Mouse (Mus musculus): ENCODE results near the gene Nfkbie.

Nfkbie gene

GRCm38 (mm10) chr17:45596631-45597396 is 41.3 kb downstream of the Nfkbie start:
- peak; percentile 94 for DNase-seq (ENCODE audit: low read depth, low spot score)

- DNase-seq (ENCODE audit: low read depth, low spot score), result peak; percentile 51
Observed at GRCm38 (mm10) chr17:45597787-45598186, 42.3 kb downstream of the Nfkbie start.

- DNase-seq (ENCODE audit: low read depth, low spot score), result no peak
Observed at GRCm38 (mm10) chr17:45598376-45598775, 42.9 kb downstream of the Nfkbie start.

GRCm38 (mm10) chr17:45598891-45599290 is 43.4 kb downstream of the Nfkbie start:
- no peak for DNase-seq (ENCODE audit: low read depth, low spot score)

- DNase-seq (ENCODE audit: low read depth, low spot score), result no peak
Observed at GRCm38 (mm10) chr17:45599446-45600242, 44.1 kb downstream of the Nfkbie start, which contains the start of gene Slc29a1. Gene Slc29a1, minus strand, starts transcription at chr17:45599606.

- DNase-seq (ENCODE audit: low read depth, low spot score), result no peak
Observed at GRCm38 (mm10) chr17:45600267-45600666, 44.8 kb downstream of the Nfkbie start.

- DNase-seq (ENCODE audit: low read depth, low spot score), result no peak
Observed at GRCm38 (mm10) chr17:45601325-45601724, 45.8 kb downstream of the Nfkbie start.

- no peak for DNase-seq (ENCODE audit: low read depth, low spot score)
Observed at GRCm38 (mm10) chr17:45601877-45602304, 46.4 kb downstream of the Nfkbie start, which contains the start of gene Mymx. Gene Mymx, minus strand, starts transcription at chr17:45602102.

- DNase-seq (ENCODE audit: low read depth, low spot score), result no peak
Observed at GRCm38 (mm10) chr17:45602984-45603383, 47.5 kb downstream of the Nfkbie start.

GRCm38 (mm10) chr17:45606992-45607879 is 51.7 kb downstream of the Nfkbie start:
- DNase-seq (ENCODE audit: low read depth, low spot score), result no peak

GRCm38 (mm10) chr17:45608396-45608795 is 52.9 kb downstream of the Nfkbie start:
- no peak for DNase-seq (ENCODE audit: low read depth, low spot score)

GRCm38 (mm10) chr17:45610144-45610866 is 54.8 kb downstream of the Nfkbie start:
- DNase-seq (ENCODE audit: low read depth, low spot score), result peak; percentile 65

- no peak for DNase-seq (ENCODE audit: low read depth, low spot score)
Observed at GRCm38 (mm10) chr17:45612008-45612407, 56.5 kb downstream of the Nfkbie start.

Measured in 3T3-L1 (cell line).